Mouse (Mus musculus): ENCODE data around the gene Zrsr1.

Gene Zrsr1

GRCm38 (mm10) chr11:22971835-22972709, at the start of gene Zrsr1:
Gene Zrsr1 (plus strand): TSS chr11:22972005.
- DNase-seq: peak; percentile 82

DNA sequence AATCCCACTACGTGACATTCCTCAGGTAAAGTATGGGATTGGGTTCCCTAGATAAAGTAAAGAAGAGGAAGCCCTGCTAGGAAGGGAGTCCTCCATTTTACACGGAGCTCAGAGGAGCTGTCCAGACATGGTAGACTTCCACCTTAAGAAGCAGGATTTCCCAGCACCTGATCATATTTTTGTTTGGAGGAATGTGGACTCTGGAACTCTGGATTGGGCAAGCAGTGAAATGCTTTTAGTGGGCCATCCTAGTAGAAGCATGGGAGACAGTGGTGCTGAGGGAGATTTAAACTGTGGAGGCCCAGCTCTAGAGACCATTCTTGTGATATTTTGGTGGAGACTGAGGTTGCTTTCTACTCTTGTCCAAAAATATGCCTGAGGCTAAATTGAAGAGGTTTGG, 49.3 kb upstream of the Zrsr1 start:
- no peak for DNase-seq

DNA sequence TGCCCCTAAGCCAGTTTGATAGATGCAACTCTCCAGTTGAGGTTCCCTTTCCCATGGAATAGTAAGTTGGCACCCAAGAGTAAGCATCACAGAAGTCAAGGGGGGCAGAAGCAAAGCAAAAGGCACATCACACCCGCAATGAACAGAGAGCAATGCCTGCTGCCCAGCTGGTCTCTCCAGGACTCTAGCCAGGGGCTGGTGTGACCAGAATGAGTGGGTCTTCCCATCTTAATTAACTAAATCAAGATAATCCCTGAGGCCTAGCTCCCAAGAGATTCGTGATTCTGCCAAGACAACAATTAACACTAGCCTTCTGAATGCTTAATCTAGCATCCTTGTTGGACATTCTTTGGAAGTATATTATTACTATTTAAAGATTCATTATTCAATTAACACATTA, 48.2 kb upstream of the Zrsr1 start:
- DNase-seq: no peak

DNA sequence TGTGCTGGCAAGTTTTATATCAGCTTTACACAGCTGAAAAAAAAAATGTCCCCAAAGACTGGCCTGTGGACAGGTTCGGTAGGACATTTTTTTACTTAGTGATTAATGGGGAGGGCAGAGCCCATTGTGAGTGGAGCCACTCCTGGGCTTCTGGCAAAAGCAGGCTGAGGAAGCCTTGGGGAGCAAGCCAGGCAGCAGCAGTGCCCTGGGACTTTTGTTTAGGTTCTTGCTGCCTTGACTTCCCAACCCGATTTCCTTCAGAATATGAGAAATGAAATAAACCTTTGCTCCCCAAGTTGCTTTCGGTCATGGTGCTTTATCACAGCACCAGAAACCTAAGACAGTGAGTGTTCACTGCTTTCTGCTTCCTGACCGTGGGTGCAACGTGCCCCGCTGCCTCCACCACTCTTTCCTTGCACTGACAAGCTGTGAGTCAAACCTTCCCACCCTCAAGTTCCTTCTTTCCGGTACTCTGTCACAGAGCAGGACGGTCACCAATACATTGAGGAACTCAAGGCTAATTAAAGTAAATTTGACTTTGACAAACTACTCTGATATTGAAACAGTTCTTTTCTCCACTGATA, 43.1 kb upstream of the Zrsr1 start:
- DNase-seq: no peak

GRCm38 (mm10) chr11:22930129-22930528, 41.7 kb upstream of the Zrsr1 start:
- DNase-seq: no peak

DNA sequence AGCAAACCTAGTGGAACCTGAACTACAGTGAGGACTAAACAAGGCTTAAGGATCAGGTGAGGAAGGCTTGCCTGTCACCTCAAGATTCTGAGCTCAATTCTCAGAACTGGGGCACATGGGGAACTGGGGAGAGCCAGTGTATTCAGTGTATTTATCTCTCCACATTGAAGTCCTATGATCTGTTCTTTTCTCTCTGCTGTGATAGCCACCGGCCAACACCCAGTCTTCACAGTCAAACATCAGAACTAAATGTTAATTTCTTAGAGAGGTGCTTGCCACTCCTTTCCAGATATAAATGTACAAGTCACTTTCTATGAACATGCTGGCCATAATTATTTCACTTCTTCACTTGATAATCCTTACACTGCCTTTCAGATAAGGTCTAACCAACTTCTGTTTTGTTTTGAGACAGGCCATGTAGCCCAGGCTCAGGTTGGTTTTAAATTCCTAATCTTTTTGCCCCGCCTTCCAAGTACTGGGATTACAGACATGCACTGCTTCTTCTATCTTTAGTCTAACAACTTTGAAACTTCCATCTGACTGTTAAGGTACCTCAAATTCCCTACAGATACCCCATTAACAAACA, 40.4 kb upstream of the Zrsr1 start:
- no peak for DNase-seq

DNA sequence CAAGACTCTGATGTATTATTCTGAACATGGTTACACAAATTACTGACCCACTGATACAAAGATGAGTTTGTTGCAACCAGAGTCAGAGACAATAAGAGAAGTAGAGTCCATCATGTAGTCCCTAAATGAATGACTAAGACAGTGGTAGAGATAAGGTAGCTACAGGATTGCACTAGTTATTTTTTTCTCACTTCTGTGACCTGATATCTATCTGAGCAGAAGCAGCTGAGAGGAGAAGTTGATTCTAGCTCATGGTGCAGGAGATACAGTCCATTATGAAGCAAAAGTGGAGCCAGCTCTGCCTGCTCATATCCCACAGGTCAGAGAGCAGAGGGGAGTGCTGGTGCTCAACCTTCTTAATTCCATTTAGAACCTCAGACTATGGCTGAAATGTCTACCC, 39.6 kb upstream of the Zrsr1 start:
- DNase-seq: no peak

DNA sequence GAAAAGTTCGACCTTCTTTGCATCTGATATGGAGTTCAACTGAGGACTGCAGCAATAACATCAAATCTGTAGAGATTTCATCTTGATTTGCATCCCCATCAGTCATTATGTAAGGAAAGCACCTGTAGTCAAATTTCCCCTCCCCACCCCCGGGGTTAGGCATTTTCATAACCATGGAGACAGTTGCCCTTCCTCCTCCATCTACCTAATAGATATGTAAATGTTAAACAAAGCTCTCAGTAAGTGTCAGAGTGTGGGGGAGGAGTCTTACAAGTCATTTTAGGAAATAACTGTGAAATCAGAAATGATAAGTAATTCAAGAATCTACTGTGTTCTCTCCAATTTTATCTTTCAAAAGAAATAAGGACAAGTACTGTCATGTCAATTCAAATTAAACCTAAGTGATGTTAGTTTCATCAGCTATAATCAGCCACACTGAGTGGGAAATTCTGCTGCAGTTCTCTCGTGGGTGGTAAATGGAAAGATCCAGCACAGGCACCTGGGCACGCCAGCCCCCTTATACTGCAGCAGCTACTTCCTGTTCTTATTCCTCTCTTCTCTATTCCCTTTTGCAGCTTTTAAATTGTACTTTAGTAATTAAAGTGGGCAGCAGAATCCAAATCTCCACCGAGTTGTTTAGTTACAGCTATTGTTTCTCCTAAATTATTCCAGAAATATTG, 35.2 kb upstream of the Zrsr1 start:
- DNase-seq: peak; percentile 25

DNA sequence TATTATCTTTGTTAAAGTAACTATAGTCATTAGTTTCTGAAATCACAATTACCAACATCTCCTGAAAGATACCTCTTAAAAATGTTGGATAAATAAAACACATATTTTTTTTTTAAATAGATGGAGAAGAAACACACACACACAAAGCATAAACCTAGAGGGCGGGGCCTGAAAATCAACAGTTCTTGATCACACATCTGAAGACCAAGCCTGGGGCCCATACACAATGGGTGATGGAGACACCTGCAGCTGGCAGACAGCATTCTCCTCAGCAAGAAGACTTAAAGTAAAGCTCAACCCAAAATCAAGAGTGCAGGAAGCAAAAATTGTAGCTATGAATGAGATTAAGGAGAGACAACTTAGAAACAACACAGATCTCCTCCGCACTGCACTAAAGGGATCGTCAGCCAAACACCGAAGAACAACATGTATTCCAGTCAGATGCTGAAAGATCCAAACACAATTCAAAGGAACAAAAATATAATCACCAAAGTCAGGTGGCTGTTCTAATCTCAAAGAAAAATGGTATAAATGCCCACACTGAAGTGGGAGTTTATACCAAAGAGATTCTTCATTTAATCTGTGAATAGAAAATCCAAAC, 34.0 kb upstream of the Zrsr1 start:
- no peak for DNase-seq

- DNase-seq: no peak
Observed at GRCm38 (mm10) chr11:22938983-22939382, 32.8 kb upstream of the Zrsr1 start.

DNA sequence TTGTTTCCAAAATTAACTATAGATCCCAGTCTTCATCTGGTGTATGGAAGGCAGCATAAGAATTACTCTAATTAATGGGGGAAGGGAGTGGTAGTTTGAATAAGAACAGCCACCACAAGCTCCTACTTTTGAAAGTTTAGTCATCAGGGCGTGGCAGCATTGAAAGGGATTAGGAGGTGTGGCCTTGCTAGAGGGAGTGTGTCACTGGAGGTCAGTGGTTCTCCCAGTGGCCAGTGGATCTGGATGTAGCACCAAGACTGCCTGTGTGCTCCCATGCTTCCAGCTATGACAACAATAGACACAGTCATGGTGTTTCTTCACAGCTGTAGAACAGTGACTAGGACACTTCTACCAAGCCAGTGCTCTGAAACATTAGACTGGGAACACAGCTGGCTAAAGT, 22.7 kb upstream of the Zrsr1 start:
- no peak for DNase-seq

DNA sequence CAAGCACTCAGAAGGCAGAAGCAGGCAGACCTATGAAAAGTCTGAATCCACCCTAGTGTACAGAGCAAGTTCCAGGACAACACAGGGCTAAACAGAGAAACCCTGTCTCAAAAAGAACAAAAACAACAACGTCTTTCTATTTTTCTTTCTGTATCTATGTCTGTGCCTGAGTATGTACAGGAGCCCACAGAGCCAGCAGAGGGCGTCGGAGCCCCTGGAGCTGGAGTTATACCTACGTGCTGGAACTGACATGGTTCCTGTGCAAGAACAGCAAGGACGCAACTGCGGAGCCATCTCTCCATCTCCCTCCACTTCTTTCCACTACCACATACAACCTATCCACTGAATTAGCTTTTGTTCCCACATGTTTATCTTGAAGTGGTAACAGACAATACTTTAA, 21.7 kb upstream of the Zrsr1 start:
- no peak for DNase-seq

- no peak for DNase-seq
Observed at GRCm38 (mm10) chr11:22952668-22953067, 19.1 kb upstream of the Zrsr1 start.

- DNase-seq: no peak
Observed at GRCm38 (mm10) chr11:22956346-22956745, 15.5 kb upstream of the Zrsr1 start.

GRCm38 (mm10) chr11:22956830-22957229, 15.0 kb upstream of the Zrsr1 start:
- peak; percentile 42 for DNase-seq

GRCm38 (mm10) chr11:22957791-22958374, 13.9 kb upstream of the Zrsr1 start:
- DNase-seq: no peak

DNA sequence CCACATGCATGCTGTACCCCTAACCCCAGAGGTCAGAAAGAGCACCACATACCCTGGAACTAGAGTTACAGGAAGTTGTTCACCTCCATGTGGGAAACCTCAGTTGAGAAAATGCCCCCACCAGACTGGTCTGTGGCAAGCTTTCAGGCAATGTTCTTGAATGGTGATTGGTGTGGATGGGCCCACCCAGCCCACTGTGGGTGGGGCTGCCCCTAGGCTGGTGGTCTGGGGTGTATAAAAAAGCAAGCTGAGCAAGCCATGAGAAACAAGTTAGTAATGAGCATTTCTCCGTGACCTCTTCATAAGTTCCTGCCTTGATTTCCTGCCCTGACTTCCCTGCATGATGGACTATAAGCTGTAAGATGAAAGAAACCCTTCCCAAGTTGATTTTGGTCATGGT, 9.7 kb upstream of the Zrsr1 start:
- DNase-seq: no peak

GRCm38 (mm10) chr11:22964401-22964800, 7.4 kb upstream of the Zrsr1 start:
- no peak for DNase-seq

GRCm38 (mm10) chr11:22965503-22965902, 6.3 kb upstream of the Zrsr1 start:
- DNase-seq: no peak

GRCm38 (mm10) chr11:22969486-22969885, 2.3 kb upstream of the Zrsr1 start:
- no peak for DNase-seq

- no peak for DNase-seq
Observed at GRCm38 (mm10) chr11:22970546-22970945, 1.3 kb upstream of the Zrsr1 start.

DNA sequence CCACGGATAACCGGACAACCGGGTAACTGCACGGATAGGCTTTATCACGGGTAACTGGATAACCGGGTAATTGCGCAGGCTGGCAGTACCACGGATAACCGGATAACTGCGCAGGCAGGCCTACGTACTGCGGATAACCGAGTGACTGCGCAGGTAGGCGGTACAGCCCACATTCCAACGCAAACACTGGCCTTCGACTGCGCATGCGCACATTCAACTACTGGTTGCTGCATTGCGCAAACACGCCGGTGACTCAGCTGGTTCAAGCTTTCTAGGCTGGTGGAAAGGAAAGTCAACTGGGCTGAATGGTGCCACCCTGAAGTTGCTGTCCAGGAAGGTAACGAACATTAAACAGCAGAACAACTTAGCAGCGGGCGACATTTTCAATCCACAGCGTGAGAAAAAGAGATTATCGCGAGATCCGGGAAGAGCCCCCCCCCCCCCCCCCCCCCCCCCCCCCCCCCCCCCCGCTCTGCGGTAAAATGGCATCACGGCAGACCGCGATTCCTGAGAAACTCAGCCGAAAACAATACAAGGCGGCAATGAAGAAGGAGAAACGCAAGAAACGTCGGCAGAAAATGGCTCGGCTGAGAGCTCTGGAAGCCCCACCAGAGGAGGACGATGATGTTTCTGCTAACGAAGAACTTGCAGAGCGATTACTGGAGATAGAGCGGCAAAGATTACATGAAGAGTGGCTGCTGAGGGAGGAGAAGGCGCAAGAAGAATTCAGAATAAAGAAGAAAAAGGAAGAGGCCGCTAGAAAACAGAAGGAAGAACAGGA, 1.1 kb downstream of the Zrsr1 start:
- peak; percentile 83 for DNase-seq

Data from layer of hippocampus, adult 9-11 months (tissue).